Mouse (Mus musculus): Measurements from ENCODE around the gene Fam241b.
A peak's percentile ranks its signal among the peaks of the same experiment; 100 is the strongest.

DNA sequence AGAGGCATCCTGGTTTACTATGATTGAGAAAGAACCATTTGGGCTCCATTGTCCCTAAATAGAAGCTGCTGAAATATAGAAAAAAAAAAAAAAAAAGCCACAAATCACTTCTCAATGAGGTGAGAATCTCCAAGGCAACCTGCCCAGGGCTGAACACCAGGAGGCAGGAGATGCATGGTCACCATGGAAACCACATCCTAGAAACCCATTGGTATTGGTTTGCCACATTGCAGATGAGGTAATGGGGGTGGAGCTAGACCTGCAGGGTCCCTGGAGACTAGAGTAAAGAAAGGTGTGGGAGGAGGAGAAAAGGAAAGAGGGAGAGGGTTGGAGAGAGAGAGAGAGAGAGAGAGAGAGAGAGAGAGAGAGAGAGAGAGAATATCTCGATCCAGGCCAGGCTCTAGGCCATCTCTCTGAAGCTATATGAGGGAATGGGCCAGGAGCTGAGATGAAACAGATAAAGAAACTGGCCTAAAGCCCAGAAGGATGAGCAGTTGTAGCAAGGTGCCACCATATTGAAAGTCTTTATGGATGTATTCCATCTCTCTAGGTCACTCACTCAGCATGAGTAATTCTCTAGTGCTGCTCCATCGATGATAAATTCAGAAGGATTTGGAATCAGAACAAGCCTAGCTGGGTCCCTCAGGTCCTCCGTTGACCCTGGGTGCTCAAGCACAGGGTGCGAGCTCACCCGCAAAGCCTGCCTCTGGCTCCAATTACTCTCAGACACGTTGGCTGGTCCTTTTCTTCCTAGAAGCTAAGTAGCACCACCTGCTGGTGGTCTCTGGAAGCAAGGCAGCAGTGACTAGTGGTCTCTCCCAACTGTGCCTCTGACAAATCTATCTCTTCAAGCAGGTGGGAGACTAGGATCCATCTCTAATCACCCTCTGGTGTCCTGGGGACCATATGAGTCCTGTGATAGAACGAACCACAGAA, 41.9 kb downstream of the Fam241b start:
- TF ChIP-seq CTCF (conservative IDR thresholded peaks at IDR 0.05; ENCODE audit: low read length) (peak; percentile 76), NANOG (IDR thresholded peaks at IDR 0.05; ENCODE audit: borderline replicate concordance, low read length) (no peak)

All from E14TG2a.4 (cell line).